18 mouse cellular contexts compared by ENCODE assay signal in the genomic region with DNA sequence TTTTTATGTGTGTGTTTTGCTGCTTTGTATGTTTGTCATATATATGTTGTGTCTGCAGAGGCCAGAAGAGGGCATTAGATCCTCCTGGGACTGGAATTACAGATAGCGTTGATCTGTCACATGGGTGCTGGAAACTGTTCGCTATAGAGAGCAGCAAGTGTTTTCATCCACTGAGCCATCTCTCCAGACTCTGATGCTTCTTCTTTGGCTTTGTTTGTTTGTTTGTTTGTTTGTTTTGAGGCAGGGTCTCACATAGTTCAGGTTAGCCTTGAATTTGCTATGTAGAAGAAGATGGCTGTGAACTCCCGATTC. TPM values are rescaled to one million over a fixed set of nuclear protein-coding genes. Genes with fewer than 3 reads are reported as not detected.
"Had no signal": no experiment of that assay in that cellular context is flagged by ENCODE, and none has a peak within 500 bp of the region (broad histone marks: within the 10 kb centered on the region; RNA-seq: fewer than 3 reads in every experiment).

No protein-coding gene starts in this region.

- H3K27me3 ChIP-seq: liver, embryonic 15.5 days; stomach, embryonic 15.5 days had no signal

- H3K4me3 ChIP-seq: limb, embryonic 10.5 days; limb, embryonic 13.5 days; liver, embryonic 15.5 days; stomach, embryonic 15.5 days had no signal

- H3K4me2 ChIP-seq: limb, embryonic 13.5 days; liver, embryonic 15.5 days; midbrain, embryonic 11.5 days; stomach, embryonic 15.5 days had no signal

- H3K36me3 ChIP-seq: limb, embryonic 10.5 days; limb, embryonic 13.5 days; liver, embryonic 15.5 days; stomach, embryonic 15.5 days had no signal

- DNase-seq: kidney, adult 8-10 months; kidney, postnatal 25 days; layer of hippocampus, adult 9-11 months; lung, adult 2 months; lung, postnatal 14 days; lung, postnatal 4 days; midbrain, embryonic 14.5 days; right cerebral cortex, postnatal 14 days; right cerebral cortex, postnatal 4 days; thymus, adult 18-20 months; thymus, postnatal 36 days had no signal

- H3K9ac ChIP-seq: limb, embryonic 13.5 days; liver, embryonic 15.5 days; stomach, embryonic 15.5 days had no signal

- H3K27ac ChIP-seq: limb, embryonic 10.5 days; limb, embryonic 13.5 days; liver, embryonic 15.5 days; stomach, embryonic 15.5 days had no signal

- H3K4me1 ChIP-seq: limb, embryonic 10.5 days; limb, embryonic 13.5 days; liver, embryonic 15.5 days; stomach, embryonic 15.5 days had no signal

- H3K9me3 ChIP-seq: limb, embryonic 10.5 days; limb, embryonic 13.5 days; liver, embryonic 15.5 days; stomach, embryonic 15.5 days had no signal

RNA-seq across cellular contexts. Expression of a gene that starts 28.7 kb away (rescaled TPM):
- total RNA-seq: megakaryocyte progenitor cell, adult 5-6 weeks; megakaryocyte-erythroid progenitor cell, adult 5-6 weeks had no signal
